Mouse (Mus musculus) olfactory bulb, adult 2 months (tissue): ENCODE measurements around the gene Cmbl. TPM values are rescaled to one million over a fixed set of nuclear protein-coding genes. Genes with fewer than 3 reads are reported as not detected.
"Not testable (repeated sequence)": the region's sequence is repeated elsewhere in the genome, so short reads cannot be mapped to it uniquely, and the experiment has no call there.

Source experiments
- H3K27ac ChIP-seq: fragments of 200-500 bp; 2 replicates; pipeline ENCODE4 v1.5.1; 2012; ENCODE audit warnings: low read depth, low read length; ENCODE audit not compliant: insufficient read depth
- H3K4me1 ChIP-seq: fragments of 200-500 bp; 2 replicates; pipeline ENCODE4 v1.6.1; 2012; ENCODE audit warnings: low read length; ENCODE audit not compliant: control insufficient read depth, insufficient read depth
- H3K4me3 ChIP-seq: fragments of 200-500 bp; 2 replicates; pipeline ENCODE4 v1.5.1; 2012; ENCODE audit warnings: mild to moderate bottlenecking, low read depth, low read length, moderate library complexity; ENCODE audit not compliant: insufficient read depth
- CTCF ChIP-seq: fragments of 200-500 bp; IDR thresholded peaks from 2 replicates; pipeline ENCODE4 v1.5.1; 2012; ENCODE audit warnings: low read depth, mild to moderate bottlenecking, low read length, moderate library complexity; ENCODE audit not compliant: insufficient read depth
- POLR2A ChIP-seq: fragments of 200-500 bp; IDR thresholded peaks from 2 replicates; pipeline ENCODE4 v1.6.1; 2012; ENCODE audit warnings: mild to moderate bottlenecking, low read depth, low read length, moderate library complexity; ENCODE audit not compliant: insufficient read depth
- WGBS: fragments of 180-500 bp; shearing (Covaris S2); methylation state at CpG from one replicate; pipeline ENCODE4 v1.1.7; 2018; 5-methylcytosine and 5-hydroxymethylcytosine counted together
- polyA plus RNA-seq: library from polyadenylated mRNA; stranded (reverse); fragments of >200 nt; gene quantifications from 2 replicates; pipeline ENCODE4 v1.2.4, GENCODE M21; 2012; ENCODE audit warnings: low replicate concordance; ENCODE audit not compliant: missing spikeins, insufficient read depth, insufficient read length

The Cmbl gene
- polyA plus RNA-seq, 1 experiment: not detected

- H3K27ac ChIP-seq: no peak overlapping the region
- peaks cover 7% of the 10 kb centered on the region for H3K4me1 ChIP-seq
- WGBS: 76% methylated on average over 16 of the region's 16 CpGs
- no peak overlapping the region for H3K4me3 ChIP-seq
- TF ChIP-seq CTCF (no peak), POLR2A (no peak)
Observed at GRCm38 (mm10) chr15:31571906-31572722, 6.9 kb downstream of the Cmbl start.

DNA sequence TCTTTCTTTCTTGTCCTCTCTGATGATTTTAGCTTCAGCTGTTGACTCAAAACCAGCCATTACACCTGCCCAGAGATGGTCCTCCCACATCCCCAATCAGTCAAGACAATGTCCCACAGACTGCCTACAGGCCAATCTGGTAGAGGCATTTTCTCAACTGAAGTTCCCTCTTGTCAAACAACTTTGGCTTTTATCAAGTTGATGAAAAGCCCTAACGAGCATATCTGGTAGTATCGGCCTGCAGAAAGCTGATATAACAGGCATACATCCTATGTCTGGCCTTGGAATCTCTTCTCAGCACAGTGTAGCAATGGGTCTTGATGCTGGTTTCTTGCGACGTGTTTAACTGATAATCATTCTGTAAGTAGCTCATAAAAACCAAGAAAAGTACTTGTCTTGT, 8.1 kb downstream of the Cmbl start:
- Histone ChIP-seq H3K4me1 (peaks cover 7% of the 10 kb centered on the region), H3K27ac (no peak overlapping the region), H3K4me3 (no peak overlapping the region)
- TF ChIP-seq CTCF (no peak), POLR2A (no peak)
- WGBS: 90% methylated on average over 4 of the region's 4 CpGs

GRCm38 (mm10) chr15:31573692-31574091, 8.5 kb downstream of the Cmbl start:
- no peak overlapping the region for H3K4me3 ChIP-seq
- H3K4me1 ChIP-seq: peaks cover 5% of the 10 kb centered on the region
- no peak overlapping the region for H3K27ac ChIP-seq
- TF ChIP-seq CTCF (no peak), POLR2A (no peak)

DNA sequence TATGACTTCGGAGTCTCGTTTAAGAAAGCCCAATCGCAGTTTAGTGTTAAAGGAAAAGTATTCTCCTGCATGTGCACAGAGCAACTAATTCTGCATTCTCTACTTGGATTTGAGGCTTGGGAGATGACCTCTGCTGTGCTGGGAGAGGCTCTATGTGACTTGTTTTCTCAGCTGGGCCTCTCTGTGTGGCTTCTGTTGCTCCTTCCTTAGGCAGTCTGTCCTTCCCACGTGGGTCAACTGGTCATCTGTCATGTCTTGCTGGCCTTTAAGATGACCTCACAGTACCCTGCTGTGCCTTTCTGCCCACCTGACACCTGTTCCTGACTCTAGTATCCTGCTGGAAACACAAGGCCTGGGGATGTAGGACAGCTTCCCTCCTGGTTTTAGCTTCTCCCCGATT, 10.9 kb downstream of the Cmbl start:
- no peak overlapping the region for H3K27ac ChIP-seq
- WGBS: 76% methylated on average over 5 of the region's 5 CpGs
- no peak overlapping the region for H3K4me3 ChIP-seq
- peaks cover 3% of the 10 kb centered on the region for H3K4me1 ChIP-seq
- TF ChIP-seq POLR2A: no peak

- H3K4me1 ChIP-seq, H3K4me3 ChIP-seq, H3K27ac ChIP-seq: not testable (repeated sequence)
- WGBS: 88% methylated on average over 2 of the region's 2 CpGs
Observed at GRCm38 (mm10) chr15:31581086-31581485, 15.9 kb downstream of the Cmbl start.

GRCm38 (mm10) chr15:31583304-31584085, 18.3 kb downstream of the Cmbl start:
- no peak overlapping the region for H3K27ac ChIP-seq
- TF ChIP-seq CTCF (no peak), POLR2A (no peak)
- 94% methylated on average over 13 of the region's 13 CpGs for WGBS
- no peak overlapping the region for H3K4me3 ChIP-seq
- no peaks in the 10 kb centered on the region for H3K4me1 ChIP-seq

- no peaks in the 10 kb centered on the region for H3K4me1 ChIP-seq
- 82% methylated on average over 7 of the region's 7 CpGs for WGBS
Observed at GRCm38 (mm10) chr15:31585238-31585637, 20.0 kb downstream of the Cmbl start.

DNA sequence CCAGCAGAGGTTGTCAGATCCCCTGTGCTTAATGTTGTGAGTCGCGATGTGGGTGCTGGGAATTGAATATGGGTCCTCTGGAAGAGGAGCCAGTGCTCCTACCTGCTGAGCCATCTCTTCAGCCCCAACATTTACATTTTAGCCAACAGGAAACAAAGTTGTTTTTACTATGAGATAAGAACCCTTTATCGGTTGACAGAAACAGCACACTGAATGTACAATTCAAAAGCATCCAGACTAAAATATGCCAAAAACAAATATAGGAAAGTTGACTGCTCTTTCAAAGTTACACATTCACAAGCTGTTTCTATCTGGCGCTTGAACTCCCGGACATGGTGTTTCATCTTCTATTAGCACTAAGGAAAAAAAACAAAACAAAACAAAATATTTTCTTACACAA, 20.9 kb downstream of the Cmbl start:
- H3K4me1 ChIP-seq: no peaks in the 10 kb centered on the region
- 81% methylated on average over 5 of the region's 5 CpGs for WGBS
- no peak overlapping the region for H3K4me3 ChIP-seq
- H3K27ac ChIP-seq: no peak overlapping the region
- no peak for TF ChIP-seq CTCF
- TF ChIP-seq POLR2A: no peak

More at GRCm38 (mm10) chr15:31585238-31585637, 20.0 kb downstream of the Cmbl start:
- no peak overlapping the region for H3K4me3 ChIP-seq
- no peak overlapping the region for H3K27ac ChIP-seq
- TF ChIP-seq POLR2A: no peak
- no peak for TF ChIP-seq CTCF

- under 1% methylated on average over 4 of the region's 4 CpGs for WGBS
- TF ChIP-seq CTCF (peak; percentile 49; the same call in 1 of the 2 replicates), POLR2A (no peak)
- Histone ChIP-seq H3K4me3 (no peak overlapping the region), H3K27ac (no peak overlapping the region), H3K4me1 (no peaks in the 10 kb centered on the region)
Observed at GRCm38 (mm10) chr15:31586519-31586918, 21.3 kb downstream of the Cmbl start.
